Mouse (Mus musculus) cerebellum, adult 2 months (tissue): ENCODE data around the gene U2af2. TPM values are rescaled to one million over a fixed set of nuclear protein-coding genes. Genes with fewer than 3 reads are reported as not detected.

Source experiments
- DNase-seq, 2 experiments: peaks; one replicate each; pipeline ENCODE4 v3.0.0; 2021
- H3K27ac ChIP-seq: fragments of 200-500 bp; 2 replicates; pipeline ENCODE4 v1.5.1; 2012; ENCODE audit warnings: low read length, control low read depth, inconsistent platforms; ENCODE audit not compliant: insufficient read depth
- H3K27me3 ChIP-seq: fragments of 200-500 bp; 2 replicates; pipeline ENCODE4 v1.6.1; 2012; ENCODE audit warnings: inconsistent platforms, mild to moderate bottlenecking, low read length, moderate library complexity; ENCODE audit not compliant: control insufficient read depth, insufficient read depth
- H3K4me1 ChIP-seq: fragments of 200-500 bp; 2 replicates; pipeline ENCODE4 v1.6.1; 2011; ENCODE audit warnings: low read length; ENCODE audit not compliant: control insufficient read depth, insufficient read depth
- H3K4me3 ChIP-seq: fragments of 200-500 bp; replicated peaks from 2 replicates; pipeline ENCODE3; 2011; ENCODE audit warnings: mild to moderate bottlenecking, low read depth, low read length, control low read depth; ENCODE audit not compliant: insufficient read depth
- CTCF ChIP-seq: fragments of 200-500 bp; IDR thresholded peaks from 2 replicates; pipeline ENCODE4 v1.5.1; 2011; ENCODE audit warnings: low read depth, mild to moderate bottlenecking, control low read depth, low read length, moderate library complexity, borderline replicate concordance; ENCODE audit not compliant: insufficient read depth
- POLR2A ChIP-seq: fragments of 200-500 bp; IDR thresholded peaks from 2 replicates; pipeline ENCODE4 v1.6.1; 2011; ENCODE audit warnings: low read length, control low read depth, borderline replicate concordance; ENCODE audit not compliant: insufficient read depth
- WGBS: fragments of 180-500 bp; shearing (Covaris S2); methylation state at CpG from one replicate; pipeline ENCODE4 v1.1.7; 2018; 5-methylcytosine and 5-hydroxymethylcytosine counted together
- polyA plus RNA-seq: library from polyadenylated mRNA; depleted of rRNA; stranded (reverse); fragments of >200 nt; gene quantifications from 2 replicates; pipeline ENCODE4 v1.2.3, GENCODE M21; 2012

The U2af2 gene
- polyA plus RNA-seq, 1 experiment: 196 TPM

GRCm38 (mm10) chr7:5087886-5088285 is 25.9 kb downstream of the U2af2 start:
- TF ChIP-seq CTCF: no peak
- no peak for TF ChIP-seq POLR2A
- 30% methylated on average over 4 of the region's 4 CpGs for WGBS

GRCm38 (mm10) chr7:5089853-5090252 is 27.9 kb downstream of the U2af2 start:
- Histone ChIP-seq H3K4me3 (no peak overlapping the region), H3K27ac (no peak overlapping the region), H3K27me3 (no peaks in the 10 kb centered on the region), H3K4me1 (peaks cover 13% of the 10 kb centered on the region)
- no peak for TF ChIP-seq CTCF
- no peak for TF ChIP-seq POLR2A
- WGBS: 83% methylated on average over 15 of the region's 15 CpGs
- peak in 1 of 2 experiments; percentile 8 for DNase-seq

More at GRCm38 (mm10) chr7:5087886-5088285, 25.9 kb downstream of the U2af2 start:
- no peak overlapping the region for H3K4me3 ChIP-seq
- DNase-seq: no peak
- H3K27me3 ChIP-seq: no peaks in the 10 kb centered on the region
- H3K4me1 ChIP-seq: peaks cover 13% of the 10 kb centered on the region
- no peak overlapping the region for H3K27ac ChIP-seq

GRCm38 (mm10) chr7:5091008-5091728 is 29.2 kb downstream of the U2af2 start:
- Histone ChIP-seq H3K27me3 (no peaks in the 10 kb centered on the region), H3K27ac (no peak overlapping the region), H3K4me3 (no peak overlapping the region), H3K4me1 (peaks cover 8% of the 10 kb centered on the region)
- TF ChIP-seq CTCF (no peak), POLR2A (no peak)
- peak in 1 of 2 experiments; percentile 4 for DNase-seq
- WGBS: 81% methylated on average over 15 of the region's 15 CpGs

DNA sequence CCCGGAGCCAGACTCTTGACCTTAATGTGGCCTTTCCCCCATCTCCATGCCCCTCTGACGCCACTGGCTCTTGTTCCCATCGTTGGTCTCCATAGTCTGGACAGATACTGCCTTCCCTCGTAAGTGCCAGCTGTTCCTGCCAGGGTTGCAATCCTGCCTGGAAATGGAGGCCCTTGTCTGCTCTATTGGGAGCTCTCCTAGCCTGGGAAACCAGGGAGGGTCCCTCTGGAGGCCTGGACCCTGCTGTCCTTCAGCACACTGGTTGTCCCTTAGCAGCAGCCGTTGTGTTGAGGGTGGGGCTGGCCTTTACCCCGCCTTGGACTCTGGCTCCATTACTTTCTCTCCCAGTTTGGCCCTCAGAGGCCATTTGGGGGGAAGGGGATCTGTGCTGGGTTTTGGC is 30.4 kb downstream of the U2af2 start:
- no peak overlapping the region for H3K27ac ChIP-seq
- WGBS: 74% methylated on average over 6 of the region's 6 CpGs
- H3K4me1 ChIP-seq: peaks cover 6% of the 10 kb centered on the region
- no peaks in the 10 kb centered on the region for H3K27me3 ChIP-seq
- TF ChIP-seq CTCF (no peak), POLR2A (no peak)
- H3K4me3 ChIP-seq: no peak overlapping the region
- DNase-seq: peak in 1 of 2 experiments; percentile 5

DNA sequence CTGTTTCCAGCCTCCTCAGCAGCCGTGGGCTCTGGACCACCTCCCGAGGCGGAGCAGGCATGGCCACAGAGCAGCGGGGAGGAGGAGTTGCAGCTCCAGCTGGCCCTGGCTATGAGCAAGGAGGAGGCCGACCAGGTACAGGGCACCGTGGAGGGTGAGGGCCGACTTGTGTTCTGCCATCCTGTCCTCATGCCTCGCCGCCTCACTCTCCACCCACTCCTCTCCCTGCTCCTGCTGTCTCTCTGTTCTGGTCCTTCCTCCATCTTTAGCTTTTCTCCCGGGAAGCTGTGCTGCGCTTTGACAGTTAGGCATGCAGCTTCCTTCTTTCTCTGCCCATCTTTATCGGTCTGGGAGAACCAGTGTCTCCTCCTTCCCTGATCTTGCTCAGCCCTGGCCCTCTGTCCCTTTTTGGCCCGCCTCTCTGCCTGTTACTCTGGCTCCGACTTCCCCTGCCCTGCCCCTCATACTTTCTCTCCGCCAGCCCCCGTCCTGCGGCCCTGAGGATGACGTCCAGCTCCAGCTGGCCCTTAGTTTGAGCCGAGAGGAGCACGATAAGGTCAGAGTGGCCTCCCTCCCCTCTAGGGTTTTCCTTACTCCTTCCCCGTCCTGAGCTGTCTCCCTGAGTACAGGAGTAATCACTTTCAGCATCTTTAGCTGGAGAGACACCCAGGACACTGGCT is 31.0 kb downstream of the U2af2 start:
- 71% methylated on average over 21 of the region's 21 CpGs for WGBS

DNA sequence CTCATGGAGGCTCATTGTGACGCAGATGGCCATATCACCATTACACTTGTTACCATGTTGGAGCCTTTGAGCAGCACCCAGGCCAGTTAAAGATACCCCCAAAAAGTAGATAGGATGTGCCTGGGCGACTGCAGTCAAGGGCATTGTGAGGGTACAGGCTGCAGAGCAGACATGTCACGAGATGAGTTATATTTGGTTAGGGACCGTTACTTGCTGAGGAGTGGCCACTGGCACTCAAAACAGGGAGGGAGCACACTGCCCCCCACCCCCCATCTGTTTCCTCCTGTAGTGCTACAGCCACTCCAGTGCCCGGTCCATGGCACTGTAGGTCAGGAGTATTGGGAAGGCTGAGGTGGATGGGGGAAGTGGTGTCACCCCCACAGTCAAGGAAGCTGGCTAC is 36.8 kb downstream of the U2af2 start:
- Histone ChIP-seq H3K4me3 (no peak overlapping the region), H3K27me3 (no peaks in the 10 kb centered on the region), H3K27ac (no peak overlapping the region), H3K4me1 (no peaks in the 10 kb centered on the region)
- 93% methylated on average over 5 of the region's 5 CpGs for WGBS
- no peak for DNase-seq
- no peak for TF ChIP-seq POLR2A

More for the DNA sequence above, 31.0 kb downstream of the U2af2 start:
- H3K27ac ChIP-seq: no peak overlapping the region
- TF ChIP-seq POLR2A: no peak
- no peak for TF ChIP-seq CTCF
- DNase-seq: peak in 1 of 2 experiments; percentile 7
- H3K27me3 ChIP-seq: no peaks in the 10 kb centered on the region
- H3K4me1 ChIP-seq: peaks cover 3% of the 10 kb centered on the region
- no peak overlapping the region for H3K4me3 ChIP-seq

GRCm38 (mm10) chr7:5099796-5100195 is 37.9 kb downstream of the U2af2 start:
- Histone ChIP-seq H3K27me3 (no peaks in the 10 kb centered on the region), H3K4me1 (no peaks in the 10 kb centered on the region), H3K27ac (no peak overlapping the region), H3K4me3 (no peak overlapping the region)
- TF ChIP-seq CTCF (no peak), POLR2A (no peak)
- WGBS: 74% methylated on average over 3 of the region's 3 CpGs
- DNase-seq: peak in 1 of 2 experiments; percentile 6
